Mouse (Mus musculus) olfactory bulb, adult 2 months (tissue): ENCODE data around the gene Plk2.

ENCODE experiments used
- CTCF ChIP-seq: fragments of 200-500 bp; IDR thresholded peaks from 2 replicates; pipeline ENCODE4 v1.5.1; 2012; ENCODE audit warnings: low read depth, mild to moderate bottlenecking, low read length, moderate library complexity; ENCODE audit not compliant: insufficient read depth
- POLR2A ChIP-seq: fragments of 200-500 bp; IDR thresholded peaks from 2 replicates; pipeline ENCODE4 v1.6.1; 2012; ENCODE audit warnings: mild to moderate bottlenecking, low read depth, low read length, moderate library complexity; ENCODE audit not compliant: insufficient read depth

- TF ChIP-seq POLR2A (no peak), CTCF (no peak)
Measured at GRCm38 (mm10) chr13:110351051-110351450, 43.8 kb upstream of the Plk2 start.
